Mouse (Mus musculus): Measurements from ENCODE around the gene Cactin.
A peak's percentile ranks its signal among the peaks of the same experiment; 100 is the strongest.

Cactin gene

DNA sequence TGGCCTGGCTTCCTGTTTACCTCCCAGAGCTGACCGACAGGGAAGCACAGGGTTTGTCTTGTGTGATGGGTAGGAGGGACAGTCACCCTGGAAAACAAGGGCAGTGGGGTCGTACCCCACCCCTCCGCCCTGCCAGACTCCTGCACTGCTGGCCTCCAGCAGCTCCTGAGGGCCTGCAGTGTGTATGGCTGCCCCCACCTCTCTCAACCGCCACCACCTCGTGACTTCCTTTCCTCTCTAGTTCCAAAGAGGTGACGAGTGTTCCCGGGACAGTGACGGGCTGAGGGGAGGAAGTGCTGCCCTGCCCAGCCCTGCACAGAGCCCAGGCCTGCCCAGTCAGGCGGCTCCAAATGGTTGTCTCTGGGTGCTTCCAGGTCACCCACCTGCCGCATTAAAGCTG lies 23.1 kb upstream of the Cactin start:
- no peak for DNase-seq (ENCODE audit: low spot score)

GRCm38 (mm10) chr10:81298369-81299100 lies 22.4 kb upstream of the Cactin start:
- DNase-seq (ENCODE audit: low spot score): no peak

DNA sequence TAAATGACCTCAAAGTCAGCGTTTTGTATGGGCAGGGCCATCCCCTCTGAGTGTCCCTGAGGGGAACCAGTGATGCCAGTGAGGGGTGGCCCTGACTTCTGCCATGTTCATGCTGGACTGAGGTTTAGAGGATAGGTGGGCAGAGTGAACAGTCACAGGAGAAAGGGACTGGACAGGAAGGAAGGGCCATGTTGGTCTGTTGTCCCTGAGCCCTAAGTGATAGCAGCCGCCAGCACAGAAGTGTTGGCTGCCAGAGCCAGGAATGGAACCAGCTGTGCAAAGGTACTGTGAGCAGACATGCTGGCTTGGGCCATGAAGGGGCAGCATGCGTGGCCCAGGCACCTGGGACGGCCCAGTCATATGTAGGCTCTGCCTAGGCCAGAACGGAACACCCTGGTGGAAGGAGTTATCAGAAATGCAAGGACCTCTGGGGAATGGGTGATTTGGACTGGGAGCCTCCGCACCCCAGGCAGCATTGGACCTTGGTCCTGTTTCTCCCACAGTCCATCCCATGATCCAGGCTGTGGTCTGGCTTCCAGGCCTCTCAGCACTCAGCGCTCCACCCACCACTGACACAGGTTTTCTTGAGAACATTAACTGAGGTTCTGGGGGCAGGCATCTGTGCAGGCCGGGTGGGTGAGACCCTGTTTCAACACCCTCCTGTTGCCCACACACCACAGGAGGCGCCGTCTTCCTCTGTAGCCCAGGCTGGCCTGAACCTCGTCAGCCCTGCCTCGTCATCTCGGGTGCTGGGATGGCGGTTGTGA lies 21.1 kb upstream of the Cactin start:
- no peak for DNase-seq (ENCODE audit: low spot score)

DNA sequence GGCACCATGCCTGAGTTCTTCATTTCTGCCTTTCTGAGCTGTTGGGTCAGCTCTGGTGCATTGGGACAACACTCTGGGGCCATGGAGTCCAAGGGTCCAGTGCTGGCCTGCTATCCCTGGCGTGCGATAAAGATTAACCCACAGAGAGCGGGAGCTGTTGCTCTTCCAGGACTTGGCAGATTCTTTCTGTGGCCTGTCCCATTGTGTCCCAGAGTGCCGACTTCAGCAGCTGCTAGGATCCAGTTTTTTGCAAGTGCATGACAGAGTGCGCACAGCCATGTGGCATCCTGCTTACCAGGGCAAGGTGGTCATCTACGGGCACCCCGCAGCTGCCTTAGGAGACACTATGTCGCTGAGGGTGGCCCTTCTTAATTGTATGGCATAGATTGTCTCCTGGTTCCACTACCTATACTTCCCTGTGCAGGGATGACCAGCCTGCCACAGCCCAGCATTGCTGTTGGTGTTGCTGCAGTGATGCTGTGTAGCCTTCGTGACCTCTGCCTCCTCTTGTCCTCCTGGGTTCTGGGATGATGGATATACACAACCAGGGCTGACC lies 20.5 kb upstream of the Cactin start:
- DNase-seq (ENCODE audit: low spot score): no peak

DNA sequence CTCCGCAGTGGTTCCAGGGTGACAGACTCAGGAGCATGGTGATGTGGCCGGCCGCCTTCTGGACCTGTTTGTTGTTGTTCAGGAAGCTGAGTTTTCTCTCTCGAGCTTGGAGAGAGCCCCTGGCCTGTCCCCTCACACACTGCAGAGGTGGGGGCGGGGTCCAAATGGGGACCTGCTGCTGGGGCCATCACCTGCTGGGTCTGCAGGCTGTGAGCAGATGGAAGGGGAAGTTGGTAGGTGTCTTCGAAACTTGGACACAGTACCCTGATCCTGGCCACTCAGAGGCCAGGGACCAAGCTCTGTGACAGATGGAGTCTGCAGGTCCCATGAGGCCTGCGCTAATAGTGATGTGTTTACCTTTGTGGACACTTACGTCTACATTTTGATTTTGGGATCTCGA lies 19.6 kb upstream of the Cactin start:
- no peak for DNase-seq (ENCODE audit: low spot score)

- no peak for DNase-seq (ENCODE audit: low spot score)
Measured at GRCm38 (mm10) chr10:81302288-81302687, 18.6 kb upstream of the Cactin start.

- DNase-seq (ENCODE audit: low spot score): no peak
Measured at GRCm38 (mm10) chr10:81302781-81303218, 18.1 kb upstream of the Cactin start.

DNA sequence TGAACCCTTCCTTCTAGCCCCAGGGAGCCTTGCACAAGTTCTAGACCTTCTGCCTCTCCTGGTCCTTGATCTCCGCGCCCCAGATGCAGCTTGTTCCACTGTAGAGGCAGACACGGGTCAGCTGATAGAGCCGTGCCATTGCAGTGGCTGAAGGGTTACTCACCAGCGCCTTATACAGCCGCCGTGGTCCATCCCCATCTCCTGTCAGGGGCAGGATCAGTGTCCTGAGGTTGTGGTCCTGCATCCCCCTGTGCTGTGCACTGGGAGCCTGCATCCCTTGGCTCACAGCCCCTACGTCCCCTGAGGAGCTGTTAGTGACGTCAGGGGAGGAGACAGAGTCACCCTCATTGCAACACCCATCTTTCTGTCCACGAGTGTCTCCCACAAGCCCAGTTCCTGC lies 17.6 kb upstream of the Cactin start:
- DNase-seq (ENCODE audit: low spot score): no peak

GRCm38 (mm10) chr10:81303761-81304160 lies 17.1 kb upstream of the Cactin start:
- DNase-seq (ENCODE audit: low spot score): no peak

- no peak for DNase-seq (ENCODE audit: low spot score)
Measured at GRCm38 (mm10) chr10:81304597-81305238, 16.2 kb upstream of the Cactin start.

DNA sequence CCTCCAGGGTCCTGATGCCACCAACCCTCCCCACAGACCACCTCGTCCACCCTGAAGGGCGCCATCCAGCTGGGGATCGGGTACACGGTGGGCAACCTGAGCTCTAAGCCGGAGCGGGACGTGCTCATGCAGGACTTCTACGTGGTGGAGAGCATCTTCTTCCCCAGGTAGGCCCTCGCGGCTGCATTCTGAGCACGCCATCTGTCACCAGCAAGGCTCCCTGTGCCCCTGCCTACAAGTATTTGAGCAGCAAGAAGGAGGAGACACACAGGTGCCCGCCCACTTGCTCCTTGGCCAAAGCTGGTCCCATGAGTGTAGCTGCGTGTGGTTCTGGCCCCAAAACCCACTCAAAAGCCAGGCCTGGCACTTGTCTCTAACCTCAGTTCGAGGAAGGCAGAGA lies 15.2 kb upstream of the Cactin start:
- no peak for DNase-seq (ENCODE audit: low spot score)

GRCm38 (mm10) chr10:81306173-81306668 lies 14.7 kb upstream of the Cactin start:
- DNase-seq (ENCODE audit: low spot score): no peak

DNA sequence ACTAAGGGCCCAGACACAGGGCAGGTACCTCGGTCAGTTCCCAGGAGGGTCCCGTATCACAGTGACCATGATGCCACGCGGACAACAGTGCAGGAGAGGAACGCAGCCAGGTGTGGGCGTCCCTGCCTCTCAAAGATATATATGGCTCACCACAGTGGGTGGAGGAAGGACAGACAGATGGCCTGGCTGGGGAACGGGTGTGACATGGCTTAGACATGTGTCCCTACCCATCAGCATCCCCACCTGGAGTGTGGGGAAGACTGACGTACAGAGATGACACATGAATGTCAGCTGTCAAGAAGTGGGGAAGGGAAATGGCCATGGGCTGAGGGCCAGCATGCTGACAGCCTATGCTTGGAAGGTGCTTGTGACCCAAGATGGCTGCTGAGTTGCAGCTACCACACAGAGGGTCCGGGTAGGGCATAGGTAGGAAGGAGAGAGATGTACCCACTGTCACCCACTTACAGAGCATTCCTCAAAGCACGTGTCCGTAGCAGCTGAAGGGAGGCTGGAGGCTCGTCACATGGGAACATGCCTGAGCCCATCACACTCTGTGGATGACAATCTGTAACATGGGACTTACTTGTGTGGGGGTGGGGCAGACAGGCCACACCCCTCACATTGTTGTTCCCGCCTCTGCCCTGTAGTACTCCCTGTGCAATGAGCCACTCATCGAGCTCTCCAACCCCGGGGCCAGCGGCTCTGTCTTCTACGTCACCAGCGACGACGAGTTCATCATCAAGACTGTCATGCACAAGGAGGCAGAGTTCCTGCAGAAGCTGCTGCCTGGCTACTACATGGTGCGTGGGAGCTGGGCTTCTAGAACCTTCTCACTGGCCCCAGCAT lies 13.8 kb upstream of the Cactin start:
- no peak for DNase-seq (ENCODE audit: low spot score)

DNA sequence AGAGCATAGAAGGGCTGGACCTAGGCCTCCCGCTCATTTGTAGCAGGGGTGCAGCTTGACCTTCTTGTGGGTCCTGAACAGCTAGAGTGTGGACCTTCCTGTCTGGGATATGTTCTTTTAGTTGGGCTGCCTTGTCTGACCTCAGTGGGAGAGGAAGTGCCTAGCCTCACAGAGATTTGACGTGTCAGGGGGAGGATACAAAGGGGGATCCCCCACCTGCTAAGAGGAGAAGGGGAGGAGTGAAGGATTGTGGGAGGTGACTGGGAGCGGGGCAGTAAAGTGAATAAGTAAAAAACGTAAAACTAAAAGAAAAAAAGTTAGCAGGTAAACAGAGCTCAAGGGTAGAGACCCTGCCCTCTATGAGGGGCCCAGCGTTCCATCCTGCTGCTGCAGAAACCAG lies 11.3 kb upstream of the Cactin start:
- DNase-seq (ENCODE audit: low spot score): no peak

- DNase-seq (ENCODE audit: low spot score): no peak
Measured at GRCm38 (mm10) chr10:81313581-81313980, 7.3 kb upstream of the Cactin start.

DNA sequence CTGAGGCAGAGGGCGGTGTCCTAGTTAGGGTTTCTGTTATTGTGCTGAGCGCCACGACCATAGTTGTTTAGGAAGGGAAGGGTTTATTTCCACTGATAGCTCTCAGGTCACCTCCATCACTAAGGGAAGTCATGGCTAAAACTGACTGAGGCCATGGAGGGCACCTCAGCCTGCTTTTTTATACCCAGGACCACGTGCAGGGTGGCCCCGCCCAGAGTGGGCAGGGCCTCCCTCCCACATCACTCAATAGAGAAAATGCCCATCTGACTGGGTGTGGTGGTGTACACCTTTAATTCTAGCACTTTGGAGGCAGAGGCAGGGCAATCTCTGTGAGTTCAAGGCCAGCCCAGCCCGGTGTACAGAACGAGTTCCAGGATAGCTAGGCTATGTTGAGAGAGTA lies 6.7 kb upstream of the Cactin start:
- no peak for DNase-seq (ENCODE audit: low spot score)

DNA sequence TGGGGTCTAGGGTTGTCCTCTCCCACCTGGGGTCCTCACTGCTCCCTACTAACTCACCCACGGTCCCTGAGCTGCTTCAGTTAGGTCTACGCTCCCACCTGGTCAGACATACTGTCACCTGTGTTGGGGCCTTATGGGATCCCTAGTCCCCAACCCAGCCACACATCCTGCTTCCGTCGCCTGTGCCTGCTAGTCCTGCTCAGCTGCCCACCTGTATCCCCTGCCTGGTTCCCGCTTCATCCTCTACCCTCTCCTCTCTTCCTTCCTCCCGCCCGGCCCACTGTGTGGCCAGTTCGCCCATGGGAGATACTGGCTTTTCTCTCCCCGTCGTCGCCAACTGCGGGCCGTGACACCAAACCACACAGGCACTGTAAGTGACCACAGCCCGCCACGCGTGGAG lies 5.3 kb upstream of the Cactin start:
- DNase-seq (ENCODE audit: low spot score): no peak

GRCm38 (mm10) chr10:81316338-81317060 lies 4.4 kb upstream of the Cactin start:
- no peak for DNase-seq (ENCODE audit: low spot score)

- peak; percentile 65 for DNase-seq (ENCODE audit: low spot score)
Measured at GRCm38 (mm10) chr10:81317273-81317672, 3.6 kb upstream of the Cactin start.

- peak; percentile 57 for DNase-seq (ENCODE audit: low spot score)
Measured at GRCm38 (mm10) chr10:81318589-81319329, 2.1 kb upstream of the Cactin start.
